Mouse (Mus musculus): ENCODE results near the gene Arhgef10l.

The Arhgef10l gene

GRCm38 (mm10) chr4:140694551-140695060, 28.8 kb upstream of the Arhgef10l start:
- no peak for DNase-seq (ENCODE audit: low spot score)

DNA sequence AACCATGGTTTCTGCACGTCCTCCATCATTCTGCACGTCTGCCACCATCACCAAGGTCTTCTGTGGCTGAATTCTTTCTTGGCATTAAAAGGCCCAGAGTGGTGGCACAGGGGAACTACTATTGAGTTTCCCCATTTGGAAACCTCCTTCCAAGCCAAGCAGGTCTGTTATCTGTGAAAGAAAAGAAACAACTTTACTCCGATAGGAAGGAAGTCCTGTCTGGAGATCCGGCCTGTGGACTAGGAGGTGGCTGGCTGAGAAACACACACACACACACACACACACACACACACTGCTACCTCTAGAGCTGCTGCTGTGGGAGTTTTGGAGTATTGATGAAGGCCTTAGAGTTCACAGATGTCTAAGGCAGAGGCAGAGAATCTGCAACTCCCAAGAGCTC, 27.7 kb upstream of the Arhgef10l start:
- no peak for DNase-seq (ENCODE audit: low spot score)

DNA sequence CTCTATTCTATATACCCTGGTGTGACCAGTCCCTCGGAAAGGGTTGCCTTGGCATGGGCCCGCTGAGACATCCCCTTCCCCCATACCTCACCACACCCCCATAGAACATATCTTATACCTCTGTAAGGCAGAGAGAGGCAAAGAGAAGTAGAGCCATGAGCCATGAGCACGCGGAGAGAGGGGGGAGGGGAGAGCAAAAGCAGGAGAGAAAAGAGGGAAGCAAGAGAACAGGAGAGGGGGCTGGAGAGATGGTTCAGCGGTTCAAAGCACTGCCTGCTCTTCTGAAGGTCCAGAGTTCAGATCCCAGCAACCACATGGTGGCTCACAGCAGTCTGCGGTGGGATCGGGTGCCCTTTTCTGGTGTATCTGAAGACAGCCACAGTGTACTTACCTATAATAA, 25.7 kb upstream of the Arhgef10l start:
- no peak for DNase-seq (ENCODE audit: low spot score)

- DNase-seq (ENCODE audit: low spot score) = no peak
These were observed 24.3 kb upstream of the Arhgef10l start for GRCm38 (mm10) chr4:140689873-140690655.

GRCm38 (mm10) chr4:140688826-140689425, 23.1 kb upstream of the Arhgef10l start:
- DNase-seq (ENCODE audit: low spot score) = no peak

- no peak for DNase-seq (ENCODE audit: low spot score)
These were observed 22.4 kb upstream of the Arhgef10l start for GRCm38 (mm10) chr4:140688044-140688825.

DNA sequence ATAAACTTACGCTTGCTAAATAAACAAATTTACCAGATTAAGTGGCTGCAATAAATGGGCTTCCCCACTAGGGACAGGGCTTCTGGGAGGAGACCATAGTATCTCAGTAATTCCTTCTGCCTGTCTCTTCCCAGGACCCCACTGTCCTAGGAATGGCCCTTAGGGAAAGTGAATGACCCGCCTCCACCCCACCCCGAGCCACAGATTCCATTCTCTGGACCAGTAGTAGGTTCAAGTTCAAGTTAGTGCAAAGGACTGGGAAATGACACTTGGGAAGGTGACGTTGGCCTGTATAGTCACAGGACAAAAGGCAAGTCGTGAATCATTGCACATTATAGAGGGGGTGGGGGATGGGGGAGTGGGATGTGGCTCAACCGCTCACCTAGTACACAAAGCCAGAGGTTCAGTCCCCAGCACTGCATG, 19.1 kb upstream of the Arhgef10l start:
- DNase-seq (ENCODE audit: low spot score) = no peak

GRCm38 (mm10) chr4:140684141-140684871, 18.5 kb upstream of the Arhgef10l start:
- DNase-seq (ENCODE audit: low spot score) = peak; percentile 60

DNA sequence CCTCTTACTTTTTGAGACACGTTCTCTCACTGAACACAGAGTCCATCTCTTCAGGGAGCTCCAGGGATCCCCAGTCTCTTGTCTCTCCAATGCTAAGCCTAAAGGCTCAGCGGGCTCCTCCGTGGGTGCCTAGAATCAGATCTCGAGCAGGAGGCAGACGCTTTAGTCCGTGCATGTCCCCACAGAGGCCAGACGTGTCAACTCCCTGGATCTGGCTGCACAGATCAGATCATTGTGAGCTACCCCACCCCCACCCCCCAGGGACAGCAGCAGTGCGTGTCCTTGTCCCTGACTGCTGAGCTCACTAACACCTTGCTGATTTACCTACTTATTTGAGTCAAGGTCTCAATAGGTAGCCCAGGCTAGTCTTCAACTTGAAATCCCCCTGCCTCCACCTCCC, 17.8 kb upstream of the Arhgef10l start:
- DNase-seq (ENCODE audit: low spot score) = no peak

DNA sequence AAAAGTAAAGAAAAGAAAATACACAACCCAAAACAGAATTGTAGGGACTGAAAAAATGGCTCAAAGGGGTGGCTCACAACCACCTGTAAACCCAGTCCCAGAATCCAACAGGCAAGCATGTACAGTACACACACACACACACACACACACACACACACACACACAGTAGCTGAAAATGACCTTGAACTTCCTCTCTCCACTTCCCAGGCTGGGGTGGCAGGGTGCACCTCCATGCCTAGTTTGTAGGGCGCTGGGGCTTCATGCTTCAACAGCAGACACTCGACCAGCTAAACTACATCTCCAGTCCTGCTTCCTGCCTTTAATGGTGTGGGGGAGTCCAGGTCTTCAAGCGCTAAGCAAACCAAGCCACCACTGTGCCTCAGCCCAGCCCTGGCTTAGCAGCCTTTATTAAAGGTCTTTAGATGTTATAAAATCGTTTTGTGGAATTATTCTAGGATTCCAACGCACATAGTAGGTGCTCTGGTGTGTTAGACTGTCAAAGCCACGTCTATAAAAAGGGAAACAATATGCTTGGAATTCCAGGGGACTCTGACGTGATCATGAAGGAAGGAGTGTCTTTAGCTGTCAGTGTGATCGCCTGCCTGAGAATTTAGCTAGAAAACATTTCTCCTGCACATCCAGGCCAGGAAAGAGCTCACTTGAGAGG, 15.1 kb upstream of the Arhgef10l start:
- no peak for DNase-seq (ENCODE audit: low spot score)

- DNase-seq (ENCODE audit: low spot score) = peak; percentile 78
These were observed 14.0 kb upstream of the Arhgef10l start for GRCm38 (mm10) chr4:140679723-140680380.

DNA sequence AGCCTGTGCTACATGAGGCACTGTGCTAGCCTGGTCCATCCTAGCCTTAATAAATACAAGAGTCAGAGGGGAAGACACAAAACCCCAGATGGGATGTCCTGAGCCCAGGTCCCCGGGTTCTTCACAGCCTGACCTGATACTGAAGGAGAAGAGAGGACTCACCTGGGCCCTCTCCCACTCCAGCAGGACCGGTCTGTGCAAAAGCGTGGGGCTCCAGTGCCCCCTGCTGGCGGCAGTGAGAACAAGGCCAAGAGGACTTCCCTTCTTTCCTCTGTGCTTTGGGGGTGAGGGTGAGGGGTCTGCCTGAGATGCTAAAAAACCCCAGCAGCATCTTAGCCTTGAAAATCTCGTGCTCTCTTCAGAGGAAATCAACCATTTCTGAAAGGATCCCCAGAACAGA, 13.2 kb upstream of the Arhgef10l start:
- DNase-seq (ENCODE audit: low spot score) = no peak

GRCm38 (mm10) chr4:140674345-140674926, 8.6 kb upstream of the Arhgef10l start:
- peak; percentile 69 for DNase-seq (ENCODE audit: low spot score)

DNA sequence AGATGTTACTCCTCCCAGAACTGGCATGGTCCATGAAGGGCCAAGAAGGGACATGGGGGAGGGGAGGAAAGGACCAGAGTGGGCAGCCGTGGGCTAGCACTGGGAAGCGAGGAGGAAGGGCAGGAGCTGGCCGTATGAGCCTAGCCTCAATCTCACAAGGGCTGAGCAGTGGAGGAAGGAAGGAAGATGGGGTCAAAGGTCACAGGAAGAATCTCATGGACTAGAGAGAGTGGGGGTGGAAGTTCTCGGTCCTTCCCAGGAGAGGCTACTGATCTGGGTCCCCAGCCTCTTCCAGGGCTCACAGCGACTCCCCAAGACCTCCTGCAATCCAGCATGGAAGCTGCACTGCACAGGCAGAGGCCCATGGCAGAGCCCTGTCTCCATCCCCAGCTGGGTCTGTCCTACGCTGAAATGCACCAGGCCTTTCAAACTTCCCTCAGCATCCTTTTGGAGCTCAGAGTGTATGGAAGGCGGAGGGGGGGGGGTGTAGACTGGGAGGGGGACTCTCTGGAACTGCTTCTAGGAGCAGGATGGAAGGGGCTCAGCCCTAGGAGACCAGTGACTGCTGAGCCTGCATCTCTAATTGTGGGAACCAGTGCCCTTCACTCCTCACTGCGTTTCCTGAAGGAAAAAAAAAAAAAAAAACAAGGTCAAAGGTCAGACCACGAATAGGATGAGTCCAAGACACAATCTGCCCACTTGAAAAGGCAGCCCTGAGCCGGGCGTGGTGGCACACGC, 7.9 kb upstream of the Arhgef10l start:
- DNase-seq (ENCODE audit: low spot score) = peak; percentile 61

GRCm38 (mm10) chr4:140667802-140668201, 2.0 kb upstream of the Arhgef10l start:
- no peak for DNase-seq (ENCODE audit: low spot score)

DNA sequence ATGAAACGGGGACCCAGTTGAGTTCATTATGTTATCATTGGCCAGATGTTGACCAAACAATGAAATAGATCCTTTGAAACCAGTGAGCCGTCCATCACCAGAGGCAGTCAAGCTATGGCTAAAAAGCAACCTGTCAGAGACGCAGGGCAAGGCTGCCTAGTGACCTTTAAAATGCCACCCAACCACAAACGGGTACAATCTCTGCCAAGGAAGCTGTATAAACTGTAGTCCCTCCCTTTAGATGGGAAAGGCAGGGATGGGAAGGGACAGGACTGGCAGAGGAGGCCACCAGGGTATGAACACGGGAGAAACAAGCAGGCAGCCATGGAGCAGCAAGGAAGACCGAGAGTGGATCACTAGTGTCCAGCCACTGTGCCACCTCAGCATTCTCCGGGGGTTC, 759 bp downstream of the Arhgef10l start:
- DNase-seq (ENCODE audit: low spot score) = no peak

DNA sequence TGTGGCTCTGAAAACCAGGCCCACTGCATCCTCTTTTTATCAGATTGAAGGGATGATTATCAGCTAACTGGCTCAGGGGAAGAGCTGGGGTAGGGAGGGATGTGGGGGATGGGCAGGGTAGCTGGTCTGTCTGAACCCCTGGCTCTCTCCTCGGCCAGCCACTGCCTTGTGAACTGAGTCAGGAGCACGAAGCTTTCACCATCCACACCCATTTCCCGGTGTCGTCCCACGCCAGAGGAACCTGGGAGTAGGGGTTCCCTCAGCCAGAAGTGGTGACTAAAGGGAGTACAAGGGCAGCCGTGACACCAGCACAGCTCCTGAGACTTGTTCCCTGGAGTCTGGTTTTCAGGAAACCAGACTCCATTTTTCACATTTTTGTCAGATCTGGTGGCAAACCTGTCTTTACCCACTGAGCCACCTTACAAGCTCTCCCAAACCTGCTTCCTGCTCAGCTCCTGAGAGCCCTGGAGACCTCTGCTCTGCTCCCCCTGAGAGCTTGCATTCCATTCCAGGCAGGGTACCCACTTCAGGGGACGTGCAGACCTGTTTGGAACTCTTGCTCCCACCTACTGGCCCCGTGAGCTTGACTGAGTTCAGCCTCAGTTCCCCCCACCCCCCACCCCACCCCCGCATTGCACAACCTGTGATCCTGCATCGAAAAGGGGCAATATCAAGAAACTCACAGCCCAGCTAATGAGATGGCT, 2.8 kb downstream of the Arhgef10l start:
- DNase-seq (ENCODE audit: low spot score) = no peak

GRCm38 (mm10) chr4:140662453-140662852, 3.4 kb downstream of the Arhgef10l start:
- DNase-seq (ENCODE audit: low spot score) = no peak

DNA sequence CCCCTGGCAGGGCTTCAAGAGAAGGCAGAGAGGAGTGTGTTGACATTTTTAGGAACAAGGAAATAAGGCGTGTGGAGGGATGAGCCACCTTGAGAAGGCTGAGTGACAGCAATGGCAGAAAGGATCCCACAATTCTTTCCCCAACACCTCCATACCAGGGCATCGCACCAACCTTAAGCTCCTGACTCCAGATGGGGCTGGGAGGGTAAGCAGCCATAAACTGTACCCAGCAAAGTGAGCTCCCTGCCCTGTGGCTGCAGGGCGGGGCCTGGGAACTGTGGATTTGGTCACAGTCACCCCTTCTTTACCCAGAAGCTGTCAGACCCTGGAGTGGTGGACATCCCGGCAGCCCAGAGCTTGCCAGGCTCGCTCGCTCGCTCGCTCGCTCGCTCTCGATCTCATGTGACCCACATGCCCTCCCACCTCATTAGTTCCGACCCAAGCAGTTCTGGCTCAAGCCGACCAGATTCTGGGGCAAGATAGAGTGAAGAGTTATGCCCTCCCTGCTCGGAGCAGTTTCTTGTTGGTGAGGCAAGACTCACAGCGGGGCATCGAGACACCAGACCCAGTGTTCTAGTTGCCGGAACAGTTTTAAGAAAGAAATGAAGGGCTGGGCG, 4.3 kb downstream of the Arhgef10l start:
- no peak for DNase-seq (ENCODE audit: low spot score)

All from yolk sac, embryonic 10.5 days (tissue).